Mouse (Mus musculus): ENCODE results near the gene Thada. TPM values are rescaled to one million over a fixed set of nuclear protein-coding genes. Genes with fewer than 3 reads are reported as not detected.

Gene Thada
- polyA plus RNA-seq, 1 experiment = 5.3 TPM

- WGBS = under 1% methylated on average over 80 of the region's 80 CpGs
- Histone ChIP-seq H3K4me3 (replicated peaks; ENCODE audit: control insufficient read depth, low read depth, low read length) (peak overlapping the region; percentile 74), H3K27ac (ENCODE audit: control insufficient read depth, insufficient read depth, low read depth, low read length, poor library complexity) (peak overlapping the region; percentile 97), H3K4me1 (ENCODE audit: control insufficient read depth, insufficient read depth, low read length) (peaks cover 7% of the 10 kb centered on the region; the same call in 1 of the 2 replicates)
- TF ChIP-seq POLR2A (IDR thresholded peaks at IDR 0.05; ENCODE audit: borderline replicate concordance, control insufficient read depth, low read depth, low read length) = peak; percentile 46; the same call in 1 of the 2 replicates
- TF ChIP-seq CTCF (IDR thresholded peaks at IDR 0.05; ENCODE audit: control insufficient read depth, insufficient read depth, low read length) = no peak
These were observed 279.4 kb downstream of the Thada start for GRCm38 (mm10) chr17:84186451-84187202.

- TF ChIP-seq POLR2A (IDR thresholded peaks at IDR 0.05; ENCODE audit: borderline replicate concordance, control insufficient read depth, low read depth, low read length) (no peak), CTCF (IDR thresholded peaks at IDR 0.05; ENCODE audit: control insufficient read depth, insufficient read depth, low read length) (peak; percentile 12; the same call in 1 of the 2 replicates)
- under 1% methylated on average over 108 of the region's 108 CpGs for WGBS
- Histone ChIP-seq H3K27ac (ENCODE audit: control insufficient read depth, insufficient read depth, low read depth, low read length, poor library complexity) (peak overlapping the region; percentile 97), H3K4me1 (ENCODE audit: control insufficient read depth, insufficient read depth, low read length) (peaks cover 7% of the 10 kb centered on the region; the same call in 1 of the 2 replicates), H3K4me3 (replicated peaks; ENCODE audit: control insufficient read depth, low read depth, low read length) (peak overlapping the region; percentile 74)
These were observed 280.2 kb downstream of the Thada start for GRCm38 (mm10) chr17:84185581-84186450.

GRCm38 (mm10) chr17:84185011-84185411 lies 281.0 kb downstream of the Thada start:
- TF ChIP-seq CTCF (IDR thresholded peaks at IDR 0.05; ENCODE audit: control insufficient read depth, insufficient read depth, low read length) = no peak
- TF ChIP-seq POLR2A (IDR thresholded peaks at IDR 0.05; ENCODE audit: borderline replicate concordance, control insufficient read depth, low read depth, low read length) = no peak
- H3K4me1 ChIP-seq (ENCODE audit: control insufficient read depth, insufficient read depth, low read length) = peaks cover 5% of the 10 kb centered on the region; the same call in 1 of the 2 replicates
- peak overlapping the region; percentile 93 for H3K27ac ChIP-seq (ENCODE audit: control insufficient read depth, insufficient read depth, low read depth, low read length, poor library complexity)
- WGBS = under 1% methylated on average over 7 of the region's 7 CpGs
- H3K4me3 ChIP-seq (replicated peaks; ENCODE audit: control insufficient read depth, low read depth, low read length) = peak overlapping the region; percentile 74

GRCm38 (mm10) chr17:84183291-84183781 lies 282.7 kb downstream of the Thada start:
- peak overlapping the region; percentile 53 for H3K4me3 ChIP-seq (replicated peaks; ENCODE audit: control insufficient read depth, low read depth, low read length)
- peaks cover 4% of the 10 kb centered on the region; the same call in 1 of the 2 replicates for H3K4me1 ChIP-seq (ENCODE audit: control insufficient read depth, insufficient read depth, low read length)
- no peak for TF ChIP-seq CTCF (IDR thresholded peaks at IDR 0.05; ENCODE audit: control insufficient read depth, insufficient read depth, low read length)
- peak; percentile 88 for TF ChIP-seq POLR2A (IDR thresholded peaks at IDR 0.05; ENCODE audit: borderline replicate concordance, control insufficient read depth, low read depth, low read length)
- H3K27ac ChIP-seq (ENCODE audit: control insufficient read depth, insufficient read depth, low read depth, low read length, poor library complexity) = peak overlapping the region; percentile 97
- WGBS = 2% methylated on average over 12 of the region's 12 CpGs

GRCm38 (mm10) chr17:84182311-84183271 lies 283.4 kb downstream of the Thada start:
- TF ChIP-seq POLR2A (IDR thresholded peaks at IDR 0.05; ENCODE audit: borderline replicate concordance, control insufficient read depth, low read depth, low read length) = peak; percentile 27; the same call in 1 of the 2 replicates
- TF ChIP-seq CTCF (IDR thresholded peaks at IDR 0.05; ENCODE audit: control insufficient read depth, insufficient read depth, low read length) = 0 out of 2 replicates have a peak, but pooled peaks have one; percentile 2
- Histone ChIP-seq H3K27ac (ENCODE audit: control insufficient read depth, insufficient read depth, low read depth, low read length, poor library complexity) (peak overlapping the region; percentile 97), H3K4me1 (ENCODE audit: control insufficient read depth, insufficient read depth, low read length) (peaks cover 5% of the 10 kb centered on the region; the same call in 1 of the 2 replicates), H3K4me3 (replicated peaks; ENCODE audit: control insufficient read depth, low read depth, low read length) (peak overlapping the region; percentile 78)
- WGBS = 2% methylated on average over 16 of the region's 16 CpGs

GRCm38 (mm10) chr17:84181502-84182310 lies 284.3 kb downstream of the Thada start:
- peak overlapping the region; percentile 78 for H3K4me3 ChIP-seq (replicated peaks; ENCODE audit: control insufficient read depth, low read depth, low read length)
- peak overlapping the region; percentile 97 for H3K27ac ChIP-seq (ENCODE audit: control insufficient read depth, insufficient read depth, low read depth, low read length, poor library complexity)
- 2% methylated on average over 18 of the region's 18 CpGs for WGBS
- TF ChIP-seq POLR2A (IDR thresholded peaks at IDR 0.05; ENCODE audit: borderline replicate concordance, control insufficient read depth, low read depth, low read length) (peak; percentile 66; the same call in 1 of the 2 replicates), CTCF (IDR thresholded peaks at IDR 0.05; ENCODE audit: control insufficient read depth, insufficient read depth, low read length) (no peak)
- H3K4me1 ChIP-seq (ENCODE audit: control insufficient read depth, insufficient read depth, low read length) = peaks cover 8% of the 10 kb centered on the region

Measured in bone marrow, adult 2 months (tissue).